Mouse (Mus musculus): ENCODE measurements at regions not wholly inside any gene's neighbourhood (a gene's known extent, or its start where the extent isn't known, plus 50 kb on each side); places are given as distances from the start of the nearest gene placed in this dataset.

- TF ChIP-seq CTCF (IDR thresholded peaks at IDR 0.05) (no peak), EP300 (IDR thresholded peaks at IDR 0.05) (no peak)
Measured at GRCm38 (mm10) chr7:72836457-72836985, 530.1 kb upstream of the Mctp2 start.
